Mouse (Mus musculus): ENCODE results near the gene Mxd1.

- no peak for TF ChIP-seq ZNF384 (IDR thresholded peaks at IDR 0.05; ENCODE audit: low read depth, low read length)
- no peak for TF ChIP-seq MAFK (IDR thresholded peaks at IDR 0.05; ENCODE audit: insufficient read depth, low read depth, low read length)
- no peak for TF ChIP-seq HCFC1 (IDR thresholded peaks at IDR 0.05; ENCODE audit: borderline replicate concordance, insufficient read depth, low read length)
- TF ChIP-seq ZC3H11A (IDR thresholded peaks at IDR 0.05; ENCODE audit: borderline replicate concordance, low read depth, low read length) = no peak
Observed at GRCm38 (mm10) chr6:86678341-86678740, 9.4 kb upstream of the Mxd1 start.
